Comparison of ENCODE assay signal across 26 mouse cellular contexts in genomic region chr5:74207209-74207608, GRCm38 (mm10). TPM values are rescaled to one million over a fixed set of nuclear protein-coding genes. Genes with fewer than 3 reads are reported as not detected.
DNase-seq lines count a peak whose midpoint lies in the region; ATAC-seq and TF ChIP-seq lines count a peak whose summit lies in the region.
"Had no signal": no experiment of that assay in that cellular context is flagged by ENCODE, and none has a peak within 500 bp of the region (broad histone marks: within the 10 kb centered on the region; RNA-seq: fewer than 3 reads in every experiment).

No protein-coding gene starts in this region.

- no peaks in the 10 kb centered on the region for H3K9me3 ChIP-seq in heart, embryonic 15.5 days (replicated peaks)
- H3K9me3 ChIP-seq: midbrain, embryonic 15.5 days; neural tube, embryonic 15.5 days had no signal

- peak overlapping the region; percentile 77 for H3K27ac ChIP-seq in gastrocnemius, adult 2 months
- peak overlapping the region; percentile 61; the same call in 1 of the 2 replicates for H3K27ac ChIP-seq in heart, embryonic 15.5 days
- peak overlapping the region; percentile 75 for H3K27ac ChIP-seq in left cerebral cortex, adult 2 months
- no peak overlapping the region for H3K27ac ChIP-seq in cerebellum, adult 2 months (ENCODE audit: insufficient read depth, low read length)
- H3K27ac ChIP-seq: liver, embryonic 14.5 days; midbrain, embryonic 10.5 days; midbrain, embryonic 15.5 days; neural tube, embryonic 15.5 days had no signal

- no peak overlapping the region for H3K4me2 ChIP-seq in heart, embryonic 15.5 days
- H3K4me2 ChIP-seq: midbrain, embryonic 15.5 days; neural tube, embryonic 15.5 days had no signal

- intact Hi-C loops in gastrocnemius, adult 2 months (cut with DNase I) = no loop called here
- intact Hi-C loops in left cerebral cortex, adult 2 months (cut with DNase I) = no loop called here
- intact Hi-C loops in left cerebral cortex, postnatal 4 days (cut with DNase I) = no loop called here

- H3K4me3 ChIP-seq in gastrocnemius, adult 2 months = no peak overlapping the region
- H3K4me3 ChIP-seq in heart, embryonic 15.5 days = no peak overlapping the region
- H3K4me3 ChIP-seq in left cerebral cortex, adult 2 months = no peak overlapping the region
- H3K4me3 ChIP-seq in cerebellum, adult 2 months (replicated peaks; ENCODE audit: insufficient read depth, low read depth, low read length) = no peak overlapping the region
- H3K4me3 ChIP-seq: midbrain, embryonic 10.5 days; midbrain, embryonic 15.5 days; neural tube, embryonic 15.5 days had no signal

- ATAC-seq in heart, embryonic 15.5 days (replicated peaks; ENCODE audit: insufficient number of reproducible peaks, insufficient read depth, low FRiP score, low read depth) = no peak
- ATAC-seq: forebrain, embryonic 14.5 days; hindbrain, embryonic 16.5 days; midbrain, embryonic 15.5 days had no signal

- no peak for TF ChIP-seq POLR2A in cerebellum, adult 2 months (IDR thresholded peaks at IDR 0.05; ENCODE audit: borderline replicate concordance, insufficient read depth, low read length)

- no peaks in the 10 kb centered on the region for H3K27me3 ChIP-seq in heart, embryonic 15.5 days
- H3K27me3 ChIP-seq in cerebellum, adult 2 months (ENCODE audit: control insufficient read depth, insufficient read depth, low read length) = no peaks in the 10 kb centered on the region
- H3K27me3 ChIP-seq: midbrain, embryonic 15.5 days; neural tube, embryonic 15.5 days had no signal

- no peaks in the 10 kb centered on the region for H3K36me3 ChIP-seq in heart, embryonic 15.5 days
- H3K36me3 ChIP-seq: midbrain, embryonic 10.5 days; midbrain, embryonic 15.5 days; neural tube, embryonic 15.5 days had no signal

- no peak overlapping the region for H3K9ac ChIP-seq in heart, embryonic 15.5 days
- H3K9ac ChIP-seq: liver, embryonic 14.5 days; midbrain, embryonic 15.5 days; neural tube, embryonic 15.5 days had no signal

- WGBS in heart, embryonic 15.5 days = 68% methylated on average over 3 of the region's 3 CpGs
- 87% methylated on average over 3 of the region's 3 CpGs for WGBS in cerebellum, adult 2 months

- peaks cover 49% of the 10 kb centered on the region for H3K4me1 ChIP-seq in heart, embryonic 15.5 days (replicated peaks)
- H3K4me1 ChIP-seq in cerebellum, adult 2 months (ENCODE audit: control insufficient read depth, insufficient read depth, low read length) = peaks cover 12% of the 10 kb centered on the region
- H3K4me1 ChIP-seq: midbrain, embryonic 15.5 days had no signal

- no peak for TF ChIP-seq CTCF in gastrocnemius, adult 2 months (IDR thresholded peaks at IDR 0.05)
- no peak for TF ChIP-seq CTCF in left cerebral cortex, adult 2 months (IDR thresholded peaks at IDR 0.05)
- no peak for TF ChIP-seq CTCF in cerebellum, adult 2 months (IDR thresholded peaks at IDR 0.05; ENCODE audit: borderline replicate concordance, insufficient read depth, low read depth, low read length)

- DNase-seq in gastrocnemius, adult 2 months = no peak
- DNase-seq in gastrocnemius, adult 18-20 months (ENCODE audit: low spot score) = no peak
- DNase-seq in heart, adult 9 months (ENCODE audit: low spot score in 2 of 2) = no peak
- DNase-seq in left cerebral cortex, adult 2 months (ENCODE audit: extremely low spot score in 1 of 2, low spot score in 2 of 2) = no peak
- no peak for DNase-seq in left cerebral cortex, postnatal 4 days
- peak; percentile 71 to 79 for DNase-seq in left cerebral cortex, adult 9 months (ENCODE audit: low spot score in 2 of 2)
- DNase-seq in cerebellum, adult 2 months = no peak
- DNase-seq: adrenal gland, postnatal 36 days; cerebellum, adult 8-10 months; cerebellum, postnatal 25 days; gastrocnemius, postnatal 10 days; layer of hippocampus, adult 9-11 months; liver; lung, adult 2 months; lung, postnatal 10 days; retina, postnatal 1 day; spleen, adult 18-20 months; thymus, adult 18-20 months; thymus, postnatal 36 days had no signal

RNA-seq across cellular contexts. Expression of gene Rasl11b, which starts 12.1 kb away (rescaled TPM):
- 1 to 10 TPM; 2.0 to 5.4 TPM for total RNA-seq in gastrocnemius, adult 2 months (2021)
- 1 to 10 TPM; 2.8 to 4.7 TPM for total RNA-seq in gastrocnemius, adult 18-20 months (2021)
- polyA plus RNA-seq in heart, embryonic 15.5 days (2015; fragmentation: Nextera tagmentation; extraction: Ambion mirVana) = 90.2 and 101 TPM in 2 replicates
- total RNA-seq in left cerebral cortex, adult 2 months (2021) = 100 to 1,000 TPM in 1 of 2 experiments, 10 to 100 TPM in 1; 72.5 to 103 TPM
- total RNA-seq in left cerebral cortex, postnatal 4 days (2021) = 10 to 100 TPM; 42.7 to 50.6 TPM
- 40.7 and 44.3 TPM in 2 replicates for polyA plus RNA-seq in cerebellum, adult 2 months (2012; rRNA removed)

Comparison
In these comparisons a context has a peak if more than half of its experiments do, and no peak if none do; other contexts are left out.
1. DNase-seq: peak in left cerebral cortex, adult 9 months (2 of 2); none in gastrocnemius, adult 2 months (single experiment), gastrocnemius, adult 18-20 months (single experiment), heart, adult 9 months (0 of 2), left cerebral cortex, adult 2 months (0 of 2), left cerebral cortex, postnatal 4 days (single experiment) and cerebellum, adult 2 months (0 of 2).
2. RNA of gene Rasl11b, which starts 12.1 kb away (total RNA-seq): 72.5 to 103 TPM in left cerebral cortex, adult 2 months and 42.7 to 50.6 TPM in left cerebral cortex, postnatal 4 days; 2.0 to 5.4 TPM in gastrocnemius, adult 2 months and 2.8 to 4.7 TPM in gastrocnemius, adult 18-20 months; every median in the first group is over 4 times any median in the second.